Mouse (Mus musculus) kidney, embryonic 16.5 days (tissue): ENCODE data around the gene Olfr684. TPM values are rescaled to one million over a fixed set of nuclear protein-coding genes. Genes with fewer than 3 reads are reported as not detected.

ENCODE experiments used
- ATAC-seq: fragments of 200-750 bp; cut with Nextera tagmentation; 2 replicates; pipeline ENCODE4 v1.8.0; 2017; ENCODE audit warnings: moderate TSS enrichment; ENCODE audit not compliant: low FRiP score, low TSS enrichment
- H3K27ac ChIP-seq: fragments of 300-500 bp; sonication (generic); 2 replicates; pipeline ENCODE4 v1.5.1; 2014; ENCODE audit warnings: low read length
- H3K27me3 ChIP-seq: fragments of 300-500 bp; sonication (generic); 2 replicates; pipeline ENCODE4 v1.6.1; 2014; ENCODE audit warnings: low read length, control low read depth, mixed read lengths; ENCODE audit not compliant: insufficient read depth
- H3K36me3 ChIP-seq: fragments of 300-500 bp; sonication (generic); 2 replicates; pipeline ENCODE4 v1.6.1; 2014; ENCODE audit warnings: low read length, control low read depth, mixed read lengths; ENCODE audit not compliant: insufficient read depth
- H3K4me1 ChIP-seq: fragments of 300-500 bp; sonication (generic); 2 replicates; pipeline ENCODE4 v1.6.1; 2014; ENCODE audit warnings: low read length, control low read depth, mixed read lengths; ENCODE audit not compliant: insufficient read depth
- H3K4me2 ChIP-seq: fragments of 300-500 bp; sonication (generic); replicated peaks from 2 replicates; pipeline ENCODE4 v1.6.1; 2014; ENCODE audit warnings: low read depth, low read length
- H3K4me3 ChIP-seq: fragments of 300-500 bp; sonication (generic); 2 replicates; pipeline ENCODE4 v1.5.1; 2014; ENCODE audit warnings: mild to moderate bottlenecking, low read length
- H3K9ac ChIP-seq: fragments of 300-500 bp; sonication (generic); replicated peaks from 2 replicates; pipeline ENCODE4 v1.6.1; 2014; ENCODE audit warnings: low read length
- H3K9me3 ChIP-seq: fragments of 300-500 bp; sonication (generic); 2 replicates; pipeline ENCODE4 v1.6.1; 2016; ENCODE audit warnings: low read length, control low read depth
- WGBS: fragments of 180-500 bp; shearing (Covaris S2); extraction: QIAGEN DNeasy Blood & Tissue Kit; methylation state at CpG from one replicate; pipeline ENCODE4 v1.1.7; 2014; 5-methylcytosine and 5-hydroxymethylcytosine counted together
- polyA plus RNA-seq: library from polyadenylated mRNA; unstranded; fragments of >200 nt; fragmentation: Nextera tagmentation; extraction: Ambion mirVana; gene quantifications from 2 replicates; pipeline ENCODE4 v1.2.1, GENCODE M21; 2015

Olfr684 gene
- not detected in 2 replicates for polyA plus RNA-seq

GRCm38 (mm10) chr7:105163553-105163952, at the start of gene Olfr684:
Gene Olfr684, minus strand, starts transcription at chr7:105163653.
- no peak for ATAC-seq
- no peak within 1 kb of the TSS for H3K9ac ChIP-seq
- H3K4me3 ChIP-seq: no peak within 1 kb of the TSS
- H3K4me2 ChIP-seq: no peak within 1 kb of the TSS
- no peaks in the 10 kb centered on the region for H3K36me3 ChIP-seq
- H3K27me3 ChIP-seq: no peaks in the 10 kb centered on the region
- 61% methylated on average over 1 of the region's 1 CpGs for WGBS
- H3K9me3 ChIP-seq: no peaks in the 10 kb centered on the region
- no peaks in the 10 kb centered on the region for H3K4me1 ChIP-seq
- no peak within 1 kb of the TSS for H3K27ac ChIP-seq

DNA sequence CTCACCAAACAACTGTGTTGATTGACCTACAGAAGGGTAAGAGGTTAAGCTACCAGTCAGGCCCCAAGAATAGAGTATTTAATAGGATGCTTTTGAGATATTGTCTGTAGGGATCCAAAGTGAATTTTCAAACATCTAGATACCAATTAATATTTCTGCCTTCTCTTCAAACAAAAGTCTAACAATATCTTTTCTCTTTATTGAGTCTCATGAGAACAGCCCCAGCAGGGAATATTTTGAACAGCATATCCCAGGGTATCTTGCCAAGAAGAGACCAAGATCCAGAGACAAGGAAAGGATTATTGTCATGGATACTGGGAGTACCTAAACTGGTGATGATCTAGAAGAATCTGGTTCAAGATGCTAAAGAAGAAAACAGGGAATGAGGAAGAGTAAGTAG, 43.9 kb upstream of the Olfr684 start, which contains the start of gene Olfr686:
TSS of gene Olfr686 (minus strand) at position 101 of the 400 bp plus-strand sequence.
- H3K4me1 ChIP-seq: no peaks in the 10 kb centered on the region

GRCm38 (mm10) chr7:105185912-105186311, 22.5 kb upstream of the Olfr684 start, which contains the start of gene Olfr685:
Gene Olfr685, minus strand, starts transcription at chr7:105186012.
- Histone ChIP-seq H3K27ac (no peak within 1 kb of the TSS), H3K9ac (no peak within 1 kb of the TSS), H3K36me3 (no peaks in the 10 kb centered on the region), H3K4me3 (no peak within 1 kb of the TSS), H3K9me3 (no peaks in the 10 kb centered on the region), H3K27me3 (no peaks in the 10 kb centered on the region), H3K4me1 (no peaks in the 10 kb centered on the region), H3K4me2 (no peak within 1 kb of the TSS)
- 86% methylated on average over 1 of the region's 1 CpGs for WGBS
- ATAC-seq: no peak

More for the DNA sequence above, 43.9 kb upstream of the Olfr684 start, which contains the start of gene Olfr686:
- no peak within 1 kb of the TSS for H3K27ac ChIP-seq
- no peak within 1 kb of the TSS for H3K4me3 ChIP-seq
- H3K36me3 ChIP-seq: no peaks in the 10 kb centered on the region
- no peak for ATAC-seq
- H3K27me3 ChIP-seq: no peaks in the 10 kb centered on the region
- no peak within 1 kb of the TSS for H3K4me2 ChIP-seq
- no peak within 1 kb of the TSS for H3K9ac ChIP-seq
- H3K9me3 ChIP-seq: no peaks in the 10 kb centered on the region

DNA sequence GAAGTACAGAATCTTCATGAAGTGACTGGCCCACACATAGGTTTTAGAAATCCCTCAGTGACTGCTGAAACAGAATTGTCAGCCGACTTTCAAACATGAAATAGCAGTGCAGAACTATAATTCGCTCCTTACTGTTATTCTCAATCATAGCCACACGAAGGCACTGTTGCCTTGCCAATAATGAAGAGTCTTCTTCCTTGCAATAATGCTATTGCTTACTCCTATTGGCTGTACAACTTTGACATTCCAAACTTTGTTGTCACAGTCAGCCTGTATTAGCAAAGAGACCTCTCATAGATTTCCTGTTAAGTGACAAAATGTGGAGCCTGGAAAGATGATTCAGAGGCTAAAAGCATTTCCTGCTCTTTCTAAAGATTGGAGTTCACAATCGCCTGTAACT, 7.3 kb upstream of the Olfr684 start:
- no peak overlapping the region for H3K4me2 ChIP-seq
- no peaks in the 10 kb centered on the region for H3K27me3 ChIP-seq
- H3K4me3 ChIP-seq: no peak overlapping the region
- no peak overlapping the region for H3K27ac ChIP-seq
- no peak for ATAC-seq
- WGBS: 48% methylated on average over 4 of the region's 4 CpGs
- H3K9ac ChIP-seq: no peak overlapping the region
- H3K36me3 ChIP-seq: no peaks in the 10 kb centered on the region
- H3K9me3 ChIP-seq: no peaks in the 10 kb centered on the region
- H3K4me1 ChIP-seq: no peaks in the 10 kb centered on the region

GRCm38 (mm10) chr7:105146912-105147311, 16.5 kb downstream of the Olfr684 start, which contains the start of gene Olfr683:
Gene Olfr683, minus strand, starts transcription at chr7:105147012.
- no peak within 1 kb of the TSS for H3K4me3 ChIP-seq
- ATAC-seq: no peak
- H3K4me2 ChIP-seq: no peak within 1 kb of the TSS
- H3K9ac ChIP-seq: no peak within 1 kb of the TSS
- 61% methylated on average over 1 of the region's 1 CpGs for WGBS
- H3K4me1 ChIP-seq: no peaks in the 10 kb centered on the region
- H3K27me3 ChIP-seq: no peaks in the 10 kb centered on the region
- H3K9me3 ChIP-seq: no peaks in the 10 kb centered on the region
- H3K27ac ChIP-seq: no peak within 1 kb of the TSS
- no peaks in the 10 kb centered on the region for H3K36me3 ChIP-seq

GRCm38 (mm10) chr7:105141275-105141674, 22.2 kb downstream of the Olfr684 start:
- Histone ChIP-seq H3K36me3 (no peaks in the 10 kb centered on the region), H3K4me2 (no peak overlapping the region), H3K27me3 (no peaks in the 10 kb centered on the region), H3K9me3 (no peaks in the 10 kb centered on the region), H3K9ac (no peak overlapping the region), H3K27ac (no peak overlapping the region), H3K4me3 (no peak overlapping the region), H3K4me1 (no peaks in the 10 kb centered on the region)
- 74% methylated on average over 2 of the region's 2 CpGs for WGBS
- ATAC-seq: no peak

- no peaks in the 10 kb centered on the region for H3K9me3 ChIP-seq
- H3K27ac ChIP-seq: no peak within 1 kb of the TSS
- H3K36me3 ChIP-seq: no peaks in the 10 kb centered on the region
- no peak within 1 kb of the TSS for H3K9ac ChIP-seq
- no peaks in the 10 kb centered on the region for H3K27me3 ChIP-seq
- no peaks in the 10 kb centered on the region for H3K4me1 ChIP-seq
- no peak within 1 kb of the TSS for H3K4me2 ChIP-seq
- no peak within 1 kb of the TSS for H3K4me3 ChIP-seq
- ATAC-seq: no peak
These were observed 46.9 kb downstream of the Olfr684 start, which contains the start of gene Olfr681 for GRCm38 (mm10) chr7:105116536-105116935. Gene Olfr681, plus strand, starts transcription at chr7:105116836.

Other genes with a start within 250 kb of the Olfr684 start
- not detected in 2 replicates for gene Olfr667, start 242.2 kb downstream of the Olfr684 start, polyA plus RNA-seq
- gene Olfr668, start 235.6 kb downstream of the Olfr684 start, polyA plus RNA-seq: not detected in 2 replicates
- gene Olfr669, start 229.4 kb downstream of the Olfr684 start, polyA plus RNA-seq: not detected in 2 replicates
- not detected in 2 replicates for gene Olfr670, start 201.0 kb downstream of the Olfr684 start, polyA plus RNA-seq
- not detected in 2 replicates for gene Olfr671, start 184.5 kb downstream of the Olfr684 start, polyA plus RNA-seq
- gene Olfr672, start 161.6 kb downstream of the Olfr684 start, polyA plus RNA-seq: not detected in 2 replicates
- not detected in 2 replicates for gene Olfr675, start 135.2 kb downstream of the Olfr684 start, polyA plus RNA-seq
- not detected in 2 replicates for gene Olfr676, start 131.0 kb downstream of the Olfr684 start, polyA plus RNA-seq
- not detected in 2 replicates for gene Olfr677, start 112.3 kb downstream of the Olfr684 start, polyA plus RNA-seq
- not detected in 2 replicates for gene Olfr678, start 99.2 kb downstream of the Olfr684 start, polyA plus RNA-seq
- not detected in 2 replicates for gene Olfr679, start 82.4 kb downstream of the Olfr684 start, polyA plus RNA-seq
- not detected in 2 replicates for gene Olfr680-ps1, start 70.8 kb downstream of the Olfr684 start, polyA plus RNA-seq
- not detected in 2 replicates for gene Olfr681, start 46.8 kb downstream of the Olfr684 start, polyA plus RNA-seq
- not detected in 2 replicates for gene Olfr683, start 16.6 kb downstream of the Olfr684 start, polyA plus RNA-seq
- gene Olfr685, start 22.4 kb upstream of the Olfr684 start, polyA plus RNA-seq: not detected in 2 replicates
- not detected in 2 replicates for gene Olfr686, start 43.8 kb upstream of the Olfr684 start, polyA plus RNA-seq
- not detected in 2 replicates for gene Olfr688, start 124.4 kb upstream of the Olfr684 start, polyA plus RNA-seq
- gene Olfr689, start 147.5 kb upstream of the Olfr684 start, polyA plus RNA-seq: not detected in 2 replicates
- not detected in 2 replicates for gene Olfr690, start 170.5 kb upstream of the Olfr684 start, polyA plus RNA-seq
- not detected in 2 replicates for gene Olfr691, start 178.6 kb upstream of the Olfr684 start, polyA plus RNA-seq
- gene Olfr692, start 204.6 kb upstream of the Olfr684 start, polyA plus RNA-seq: not detected in 2 replicates
- gene Gm5901, start 211.4 kb upstream of the Olfr684 start, polyA plus RNA-seq: not detected in 2 replicates
- gene Fam160a2, start 236.4 kb upstream of the Olfr684 start, polyA plus RNA-seq: 47.2 and 49.2 TPM in 2 replicates
- gene Cnga4, start 240.9 kb upstream of the Olfr684 start, polyA plus RNA-seq: not detected in 2 replicates